Mouse (Mus musculus) myocyte (in vitro differentiated cells): Measurements from ENCODE around the gene Bcl9.

Source experiments
- CEBPB ChIP-seq: IDR thresholded peaks from 2 replicates; pipeline ENCODE4 v1.6.1; 2011; ENCODE audit warnings: mild to moderate bottlenecking, moderate library complexity; ENCODE audit not compliant: poor library complexity, insufficient read depth, severe bottlenecking
- E2F4 ChIP-seq: IDR thresholded peaks from one replicate; pipeline ENCODE4 v1.6.1; 2011; ENCODE audit warnings: mild to moderate bottlenecking, control low read depth, moderate library complexity; ENCODE audit not compliant: insufficient read depth
- MAX ChIP-seq: IDR thresholded peaks from one replicate; pipeline ENCODE4 v1.6.1; 2011; ENCODE audit warnings: low read depth, mild to moderate bottlenecking, control low read depth
- MYOD1 ChIP-seq, 3 experiments: IDR thresholded peaks; one replicate each; pipeline ENCODE4 v1.6.1; 2011; ENCODE audit warnings: control low read depth in 2 of 3, low read depth in 2 of 3, mild to moderate bottlenecking in 2 of 3, moderate library complexity in 1 of 3; ENCODE audit not compliant: insufficient read length in 2 of 3, control insufficient read depth in 1 of 3
- MYOG ChIP-seq, 3 experiments: IDR thresholded peaks; one replicate each; pipeline ENCODE4 v1.6.1; 2011; ENCODE audit warnings: control low read depth in 2 of 3, low read depth in 2 of 3, mild to moderate bottlenecking in 2 of 3; ENCODE audit not compliant: insufficient read length in 2 of 3, control insufficient read depth in 1 of 3, insufficient read depth in 1 of 3
- POLR2A ChIP-seq: IDR thresholded peaks from one replicate; pipeline ENCODE4 v1.6.1; 2011; ENCODE audit warnings: low read depth, mild to moderate bottlenecking, control low read depth, moderate library complexity; ENCODE audit not compliant: insufficient read length
- POLR2AphosphoS2 ChIP-seq: IDR thresholded peaks from one replicate; pipeline ENCODE4 v1.6.1; 2011; ENCODE audit warnings: low read depth, control low read depth; ENCODE audit not compliant: insufficient read length
- REST ChIP-seq: IDR thresholded peaks from one replicate; pipeline ENCODE4 v1.6.1; 2011; ENCODE audit warnings: mild to moderate bottlenecking, control low read depth, moderate library complexity; ENCODE audit not compliant: insufficient read depth, insufficient read length
- SRF ChIP-seq: IDR thresholded peaks from one replicate; pipeline ENCODE4 v1.6.1; 2011; ENCODE audit warnings: low read depth; ENCODE audit not compliant: control insufficient read depth, insufficient read length
- TCF12 ChIP-seq: IDR thresholded peaks from one replicate; pipeline ENCODE4 v1.6.1; 2011; ENCODE audit warnings: mild to moderate bottlenecking, control low read depth; ENCODE audit not compliant: poor library complexity, insufficient read depth, severe bottlenecking
- TCF3 ChIP-seq: IDR thresholded peaks from one replicate; pipeline ENCODE4 v1.6.1; 2011; ENCODE audit warnings: low read depth, control low read depth; ENCODE audit not compliant: insufficient read length
- USF1 ChIP-seq: IDR thresholded peaks from one replicate; pipeline ENCODE4 v1.6.1; 2011; ENCODE audit warnings: low read depth, mild to moderate bottlenecking, control low read depth, moderate library complexity

DNA sequence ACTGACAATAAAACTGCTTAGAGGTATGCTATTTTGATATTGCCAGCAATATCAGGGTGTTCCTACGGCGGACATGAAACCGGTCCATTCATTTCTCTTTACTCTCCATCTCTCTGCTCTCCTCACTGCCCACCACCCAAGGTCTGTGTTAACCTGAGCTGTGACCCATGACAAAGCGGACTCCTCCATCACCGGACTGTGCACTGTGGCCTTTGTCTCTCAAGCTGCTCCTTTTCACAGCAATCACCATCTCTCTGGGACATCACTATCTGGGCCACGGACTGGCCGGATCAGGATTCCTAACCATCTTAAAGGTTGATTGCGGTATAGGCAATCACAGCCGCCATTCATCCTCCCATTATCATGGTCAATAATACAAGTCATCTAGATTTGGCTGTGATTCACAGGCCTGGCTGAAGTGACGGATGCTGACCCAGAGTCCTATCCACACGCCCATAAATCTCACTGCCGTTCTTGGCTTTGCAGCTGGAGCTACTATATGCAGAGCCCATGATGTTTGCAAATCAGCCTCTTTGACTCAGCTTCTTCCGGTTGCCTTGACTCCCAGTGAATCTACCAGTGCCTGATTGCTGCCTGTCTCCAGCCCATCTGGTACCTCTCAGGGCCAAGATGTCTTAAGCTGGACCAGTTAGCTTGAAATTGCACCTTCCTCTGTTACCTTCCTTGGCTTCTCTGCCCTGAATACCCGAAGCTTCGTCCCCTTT lies 28.1 kb upstream of the Bcl9 start:
- TF ChIP-seq TCF12: no peak
- no peak for TF ChIP-seq POLR2A
- no peak for TF ChIP-seq USF1
- TF ChIP-seq MAX: no peak
- TF ChIP-seq E2F4: no peak
- TF ChIP-seq CEBPB: no peak
- no peak for TF ChIP-seq REST
- no peak for TF ChIP-seq MYOG (IDR thresholded peaks at IDR 0.05; ENCODE audit: control insufficient read depth in 1 of 3, insufficient read depth in 1 of 3, insufficient read length in 2 of 3, low read depth in 2 of 3)
- no peak for TF ChIP-seq SRF
- no peak for TF ChIP-seq MYOD1 (IDR thresholded peaks at IDR 0.05; ENCODE audit: control insufficient read depth in 1 of 3, insufficient read length in 2 of 3, low read depth in 2 of 3)
- TF ChIP-seq POLR2AphosphoS2: no peak
- no peak for TF ChIP-seq TCF3
